In the genomic region with DNA sequence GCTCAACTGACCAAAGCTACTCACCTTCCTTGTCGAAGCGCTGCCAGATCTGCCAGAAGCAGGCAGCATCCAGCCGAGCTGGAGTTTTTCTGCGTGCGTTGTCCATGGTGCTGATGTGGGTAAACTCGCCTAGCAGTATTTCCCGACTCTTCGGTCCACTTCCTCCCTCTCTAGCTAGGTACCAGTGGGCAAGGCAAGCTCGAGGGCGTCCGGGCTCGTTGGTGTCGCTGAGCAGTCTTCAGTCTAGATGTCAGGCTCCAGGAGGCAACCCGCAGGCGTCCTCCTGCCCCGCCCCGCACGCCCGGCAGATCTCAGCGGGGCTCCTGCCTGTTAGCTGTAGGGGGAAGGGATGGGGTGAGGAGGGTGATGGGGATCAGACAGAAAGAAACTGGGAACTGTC, we compare ENCODE assay signal across 8 mouse cellular contexts. TPM values are rescaled to one million over a fixed set of nuclear protein-coding genes. Genes with fewer than 3 reads are reported as not detected.
A peak's percentile ranks its signal among the peaks of the same experiment; 100 is the strongest.
DNase-seq lines count a peak whose midpoint lies in the region; ATAC-seq and TF ChIP-seq lines count a peak whose summit lies in the region.

A gene (minus strand): TSS at position 287 of the 400 bp plus-strand sequence.

- peak within 1 kb of the TSS; percentile 24 for H3K4me3 ChIP-seq in forebrain, postnatal 0 days (ENCODE audit: low read depth, low read length)
- H3K4me3 ChIP-seq in lung, embryonic 15.5 days: no peak within 1 kb of the TSS

- H3K9me3 ChIP-seq in forebrain, postnatal 0 days (ENCODE audit: low read length): no peaks in the 10 kb centered on the region
- no peaks in the 10 kb centered on the region for H3K9me3 ChIP-seq in lung, embryonic 15.5 days

- DNase-seq in layer of hippocampus, postnatal 10 days (ENCODE audit: low spot score in 2 of 2): peak; percentile 52 to 67
- no peak for DNase-seq in layer of hippocampus, adult 11-12 months (ENCODE audit: low spot score)
- DNase-seq in adrenal gland, postnatal 10 days: peak; percentile 83
- no peak for DNase-seq in forebrain, postnatal 0 days
- DNase-seq in kidney, adult 11 months: peak; percentile 44
- peak; percentile 59 for DNase-seq in ovary, postnatal 14 days (ENCODE audit: low spot score)

- H3K36me3 ChIP-seq in forebrain, postnatal 0 days (ENCODE audit: insufficient read depth): no peaks in the 10 kb centered on the region
- H3K36me3 ChIP-seq in lung, embryonic 15.5 days: no peaks in the 10 kb centered on the region

- peak within 1 kb of the TSS; percentile 59 for H3K4me2 ChIP-seq in forebrain, postnatal 0 days (ENCODE audit: low read depth)
- no peak within 1 kb of the TSS for H3K4me2 ChIP-seq in lung, embryonic 15.5 days

- 2% methylated on average over 20 of the region's 20 CpGs for WGBS in forebrain, postnatal 0 days
- WGBS in lung, embryonic 15.5 days: under 1% methylated on average over 20 of the region's 20 CpGs

- peak; percentile 45; the same call in 1 of the 2 replicates for ATAC-seq in forebrain, postnatal 0 days
- peak; percentile 5; the same call in 1 of the 2 replicates for ATAC-seq in lung, embryonic 15.5 days (ENCODE audit: borderline replicate concordance, extremely low read depth, low FRiP score, low TSS enrichment)
- ATAC-seq in erythroid progenitor cell, adult 5-6 weeks (replicated peaks; ENCODE audit: low FRiP score, poor library complexity, severe bottlenecking): no peak

- H3K4me1 ChIP-seq in forebrain, postnatal 0 days (ENCODE audit: insufficient read depth): peaks cover 9% of the 10 kb centered on the region; the same call in 1 of the 2 replicates
- no peaks in the 10 kb centered on the region for H3K4me1 ChIP-seq in lung, embryonic 15.5 days

- H3K27me3 ChIP-seq in forebrain, postnatal 0 days (ENCODE audit: insufficient read depth, low read length): peaks cover 26% of the 10 kb centered on the region; the same call in 1 of the 2 replicates
- peaks cover 16% of the 10 kb centered on the region for H3K27me3 ChIP-seq in lung, embryonic 15.5 days

- peak within 1 kb of the TSS; percentile 14; the same call in 1 of the 2 replicates for H3K9ac ChIP-seq in forebrain, postnatal 0 days
- H3K9ac ChIP-seq in lung, embryonic 15.5 days: no peak within 1 kb of the TSS

- no peak within 1 kb of the TSS for H3K27ac ChIP-seq in forebrain, postnatal 0 days (ENCODE audit: low read depth, low read length)
- H3K27ac ChIP-seq in lung, embryonic 15.5 days: no peak within 1 kb of the TSS

- no peak for TF ChIP-seq CTCF in forebrain, postnatal 0 days (IDR thresholded peaks at IDR 0.05; ENCODE audit: low read depth)

RNA-seq across cellular contexts. Expression of the gene that starts here (rescaled TPM):
- total RNA-seq in layer of hippocampus, postnatal 10 days (2021): under 1 TPM; 0.75 to 0.78 TPM
- 1 to 10 TPM; 1.2 to 3.2 TPM for total RNA-seq in adrenal gland, postnatal 10 days (2021)
- total RNA-seq in forebrain, postnatal 0 days (2014; rRNA removed): 1.4 and 3.7 TPM in 2 replicates
- 2.7 and 3.8 TPM in 2 replicates for polyA plus RNA-seq in forebrain, postnatal 0 days (2015; fragmentation: Nextera tagmentation; extraction: Ambion mirVana)
- not detected in 2 replicates for polyA plus RNA-seq in lung, embryonic 15.5 days (2015; fragmentation: Nextera tagmentation; extraction: Ambion mirVana)
- not detected in 2 replicates for total RNA-seq in erythroid progenitor cell, adult 5-6 weeks (2015; ENCODE audit: low replicate concordance)
- total RNA-seq in erythroid progenitor cell, adult 5-6 weeks (2017; ENCODE audit: low replicate concordance): not detected in 2 replicates

Comparison
In these comparisons a context has a peak if more than half of its experiments do, and no peak if none do; other contexts are left out.
1. Peak in DNase-seq in layer of hippocampus, postnatal 10 days; RNA of the gene not detected or under 1 TPM.
2. Peak in ATAC-seq in lung, embryonic 15.5 days; RNA of the gene not detected or under 1 TPM.
3. DNase-seq: peak in adrenal gland, postnatal 10 days (single experiment), kidney, adult 11 months (single experiment) and ovary, postnatal 14 days (single experiment); none in layer of hippocampus, adult 11-12 months (single experiment) and forebrain, postnatal 0 days (single experiment).